Mouse (Mus musculus) stomach, postnatal 0 days (tissue): ENCODE data around the gene Tenm2.

Source experiments
- CTCF ChIP-seq: IDR thresholded peaks from 2 replicates; pipeline ENCODE4 v1.5.1; 2016; ENCODE audit warnings: antibody characterized with exemption, low read depth, mild to moderate bottlenecking, moderate library complexity
- EP300 ChIP-seq: optimal IDR thresholded peaks from 2 replicates; pipeline ENCODE3; 2016; ENCODE audit warnings: antibody characterized with exemption

- TF ChIP-seq CTCF, result no peak
- no peak for TF ChIP-seq EP300
Observed at GRCm38 (mm10) chr11:36441801-36442200, 794.0 kb downstream of the Tenm2 start.
